Mouse (Mus musculus): ENCODE measurements at regions not wholly inside any gene's neighbourhood (a gene's known extent, or its start where the extent isn't known, plus 50 kb on each side); places are given as distances from the start of the nearest gene placed in this dataset.

GRCm38 (mm10) chr1:101756525-101757191 lies 1984.1 kb downstream of the Cntnap5b start:
- in situ Hi-C loops (cut with MboI; ENCODE audit: low sequenced_read_pairs in 2 of 2, unreplicated experiment in 2 of 2), result no loop called here
- DNase-seq (ENCODE audit: low read depth, low spot score), result peak; percentile 54
- TF ChIP-seq CHD2 (IDR thresholded peaks at IDR 0.05; ENCODE audit: low read depth, low read length), result peak; percentile 55; the same call in 1 of the 2 replicates
- no peak for TF ChIP-seq MAFK (IDR thresholded peaks at IDR 0.05; ENCODE audit: insufficient read depth, low read depth, low read length)
- peak overlapping the region; percentile 97 for H3K27ac ChIP-seq (ENCODE audit: insufficient read depth, low read depth, low read length, poor library complexity, severe bottlenecking)
- H3K36me3 ChIP-seq (ENCODE audit: control insufficient read depth, insufficient read depth, low read length, poor library complexity, severe bottlenecking), result no peaks in the 10 kb centered on the region
- peaks cover 3 to 8% of the 10 kb centered on the region in 2 experiments for H3K4me1 ChIP-seq (ENCODE audit: control insufficient read depth in 2 of 2, insufficient read depth in 2 of 2, low read length in 2 of 2, poor library complexity in 1 of 2)
- 0 out of 2 replicates have a peak overlapping the region, but pooled peaks have one; percentile 4 for H3K9ac ChIP-seq (ENCODE audit: insufficient read depth, low read depth, low read length, poor library complexity, severe bottlenecking)
- H3K4me3 ChIP-seq (ENCODE audit: insufficient read depth in 1 of 2, low read depth in 1 of 2, low read length in 2 of 2, poor library complexity in 1 of 2, severe bottlenecking in 1 of 2), result peak overlapping the region; percentile 22 to 52; a peak in 2 of 4 replicates
- no peaks in the 10 kb centered on the region for H3K9me3 ChIP-seq (ENCODE audit: control insufficient read depth, insufficient read depth, low read depth, low read length)

- no peaks in the 10 kb centered on the region for H3K36me3 ChIP-seq (ENCODE audit: control insufficient read depth, insufficient read depth, low read length, poor library complexity, severe bottlenecking)
- 0 out of 2 replicates have a peak overlapping the region, but pooled peaks have one; percentile 4 for H3K9ac ChIP-seq (ENCODE audit: insufficient read depth, low read depth, low read length, poor library complexity, severe bottlenecking)
- peak; percentile 76 for DNase-seq (ENCODE audit: low read depth, low spot score)
- H3K4me1 ChIP-seq (ENCODE audit: control insufficient read depth in 2 of 2, insufficient read depth in 2 of 2, low read length in 2 of 2, poor library complexity in 1 of 2), result peaks cover 3 to 8% of the 10 kb centered on the region in 2 experiments
- H3K27ac ChIP-seq (ENCODE audit: insufficient read depth, low read depth, low read length, poor library complexity, severe bottlenecking), result peak overlapping the region; percentile 97
- in situ Hi-C loops (cut with MboI; ENCODE audit: low sequenced_read_pairs in 2 of 2, unreplicated experiment in 2 of 2), result no loop called here
- H3K9me3 ChIP-seq (ENCODE audit: control insufficient read depth, insufficient read depth, low read depth, low read length), result no peaks in the 10 kb centered on the region
- TF ChIP-seq MAFK (IDR thresholded peaks at IDR 0.05; ENCODE audit: insufficient read depth, low read depth, low read length) (no peak), HCFC1 (IDR thresholded peaks at IDR 0.05; ENCODE audit: borderline replicate concordance, insufficient read depth, low read length) (no peak), ZC3H11A (IDR thresholded peaks at IDR 0.05; ENCODE audit: borderline replicate concordance, low read depth, low read length) (no peak), CHD2 (IDR thresholded peaks at IDR 0.05; ENCODE audit: low read depth, low read length) (no peak)
- H3K4me3 ChIP-seq (ENCODE audit: insufficient read depth in 1 of 2, low read depth in 1 of 2, low read length in 2 of 2, poor library complexity in 1 of 2, severe bottlenecking in 1 of 2), result peak overlapping the region; percentile 22 to 52; a peak in 1 of 4 replicates
Measured at GRCm38 (mm10) chr1:101757192-101757527, 1984.6 kb downstream of the Cntnap5b start.

GRCm38 (mm10) chr1:101805830-101806229 lies 2033.3 kb downstream of the Cntnap5b start:
- Histone ChIP-seq H3K9me3 (ENCODE audit: control insufficient read depth, insufficient read depth, low read depth, low read length) (no peaks in the 10 kb centered on the region), H3K4me3 (ENCODE audit: insufficient read depth in 1 of 2, low read depth in 1 of 2, low read length in 2 of 2, poor library complexity in 1 of 2, severe bottlenecking in 1 of 2) (no peak overlapping the region), H3K36me3 (ENCODE audit: control insufficient read depth, insufficient read depth, low read length, poor library complexity, severe bottlenecking) (no peaks in the 10 kb centered on the region), H3K9ac (ENCODE audit: insufficient read depth, low read depth, low read length, poor library complexity, severe bottlenecking) (no peak overlapping the region), H3K27ac (ENCODE audit: insufficient read depth, low read depth, low read length, poor library complexity, severe bottlenecking) (no peak overlapping the region), H3K4me1 (ENCODE audit: control insufficient read depth in 2 of 2, insufficient read depth in 2 of 2, low read length in 2 of 2, poor library complexity in 1 of 2) (no peaks in the 10 kb centered on the region)
- DNase-seq (ENCODE audit: low read depth, low spot score), result no peak
- in situ Hi-C loops (cut with MboI; ENCODE audit: low sequenced_read_pairs in 2 of 2, unreplicated experiment in 2 of 2), result no loop called here
- TF ChIP-seq CHD2 (IDR thresholded peaks at IDR 0.05; ENCODE audit: low read depth, low read length) (no peak), HCFC1 (IDR thresholded peaks at IDR 0.05; ENCODE audit: borderline replicate concordance, insufficient read depth, low read length) (no peak), MAFK (IDR thresholded peaks at IDR 0.05; ENCODE audit: insufficient read depth, low read depth, low read length) (no peak), ZNF384 (IDR thresholded peaks at IDR 0.05; ENCODE audit: low read depth, low read length) (no peak), ZC3H11A (IDR thresholded peaks at IDR 0.05; ENCODE audit: borderline replicate concordance, low read depth, low read length) (no peak)
